Mouse (Mus musculus) CH12F3 (cell line): ENCODE measurements around the gene Ip6k1.

ENCODE experiments used
- in situ Hi-C: fragments of 300-500 bp; cut with MboI; formaldehyde crosslinking; loops from 2 replicates; pipeline ENCODE4 v1.14.3; 2020; ENCODE audit warnings: low sequenced_read_pairs

Gene Ip6k1

DNA sequence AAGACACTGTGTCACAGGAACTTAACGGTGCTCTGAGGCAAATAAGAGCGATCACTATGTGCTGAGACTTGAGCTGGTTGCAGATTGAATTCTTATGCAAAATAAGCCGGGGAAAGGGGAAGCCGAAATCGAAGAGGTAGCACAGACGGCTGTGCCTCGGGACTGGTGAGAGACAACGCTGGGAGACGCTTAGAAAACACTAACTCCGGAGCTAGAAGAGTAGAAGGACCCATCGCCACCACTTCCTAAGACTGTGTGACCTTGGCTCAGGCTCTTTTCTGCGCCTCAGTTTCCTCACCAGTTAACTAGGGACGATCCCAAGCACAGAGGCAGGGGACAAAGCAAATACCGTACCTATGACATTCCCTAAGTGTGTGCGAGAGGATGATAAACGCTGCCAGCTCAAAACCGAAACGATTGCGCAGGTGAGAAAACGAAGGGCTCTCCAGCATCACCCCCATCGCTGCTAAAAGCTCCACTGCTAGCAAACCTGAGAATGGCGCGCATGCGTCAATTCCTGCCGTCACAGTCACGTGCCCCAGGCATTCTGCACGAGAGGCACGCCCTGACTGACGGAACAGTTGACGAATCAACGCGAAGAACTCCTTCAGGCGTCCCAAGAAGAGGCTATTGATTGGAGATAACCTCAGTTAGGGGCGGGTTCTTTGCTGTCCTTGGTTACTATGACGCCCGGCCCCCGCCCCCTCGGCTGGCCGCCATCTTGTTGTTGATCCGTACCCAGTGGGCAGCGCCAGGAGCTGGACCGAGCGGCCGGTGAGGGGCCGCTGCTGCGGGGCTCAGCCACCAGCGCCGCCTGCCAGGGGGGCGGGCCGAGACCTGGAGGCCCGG is at the start of gene Ip6k1:
Gene Ip6k1 (plus strand): TSS at position 580 of the 849 bp plus-strand sequence.
- in situ Hi-C loops, result no loop called here

DNA sequence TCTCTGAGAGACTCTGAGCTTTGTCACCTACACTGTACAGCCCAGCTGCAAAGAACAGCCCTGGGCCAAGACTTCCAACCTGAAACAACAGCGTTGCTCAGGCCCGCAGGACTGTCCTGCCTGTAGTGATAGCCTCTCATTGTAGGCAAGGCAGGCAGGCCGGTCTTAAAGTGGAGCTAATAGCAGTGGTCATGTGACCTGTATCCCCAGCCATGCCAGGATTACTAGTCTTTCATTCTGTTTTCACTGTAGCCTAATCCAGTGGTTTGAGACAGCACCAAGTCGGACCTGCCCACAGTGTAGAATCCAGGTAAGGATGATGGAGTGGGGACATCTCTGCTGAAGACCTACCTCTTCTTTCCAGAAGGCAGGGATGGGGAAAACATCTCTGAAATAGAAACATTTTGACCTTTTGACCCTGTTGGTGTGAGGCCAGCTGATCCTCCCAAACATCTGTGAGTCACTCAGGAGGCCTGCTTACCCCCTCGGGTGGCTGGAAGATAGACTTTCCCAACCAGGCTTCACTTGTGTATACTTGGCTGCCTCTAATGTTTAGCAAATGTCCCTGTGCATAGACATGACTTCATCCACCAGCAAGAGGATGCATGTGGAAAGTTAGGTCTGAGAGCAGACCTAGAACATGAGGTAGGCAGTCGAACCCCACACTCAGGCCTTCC is 46.5 kb upstream of the Ip6k1 start:
- in situ Hi-C loops, result no loop called here

DNA sequence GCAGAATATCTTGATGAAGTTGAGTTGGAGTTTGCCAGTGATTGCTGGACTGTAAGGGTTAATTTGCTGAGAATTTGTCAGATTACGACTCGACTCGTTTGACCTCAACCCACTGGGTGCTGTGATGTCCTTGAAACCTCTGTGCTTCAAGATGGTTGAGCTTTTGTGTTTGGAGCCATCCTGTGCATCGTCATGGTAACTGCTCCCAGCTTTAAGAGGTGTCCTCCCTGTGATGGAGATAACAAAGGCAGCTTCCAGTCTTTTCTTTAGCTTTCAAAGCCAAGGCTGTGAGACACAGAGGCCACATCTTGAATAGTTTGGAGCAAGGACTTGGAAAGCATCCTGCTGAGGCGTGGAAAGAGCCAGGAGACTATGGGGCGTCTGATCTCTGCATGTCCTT is 45.2 kb upstream of the Ip6k1 start:
- in situ Hi-C loops, result no loop called here

DNA sequence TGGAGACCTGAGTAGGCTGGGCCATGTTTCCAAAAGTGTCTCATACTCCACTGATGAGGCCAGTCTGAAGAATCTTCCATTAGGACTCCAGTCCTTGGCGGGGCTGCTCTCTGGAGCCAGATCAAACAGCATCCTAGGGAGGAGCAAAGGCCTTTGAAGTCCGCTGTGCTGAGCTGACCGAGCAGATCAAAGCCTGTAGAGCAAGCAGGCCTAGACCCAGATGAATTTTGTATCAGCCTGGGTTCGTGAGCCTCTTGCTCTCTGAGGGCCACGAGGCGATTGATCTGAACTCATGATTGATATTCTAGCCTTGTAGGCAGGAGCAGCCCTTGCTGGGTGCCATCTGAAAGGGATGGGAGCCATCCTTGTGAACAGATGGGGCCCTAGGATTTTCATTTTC is 42.4 kb upstream of the Ip6k1 start:
- in situ Hi-C loops, result no loop called here

DNA sequence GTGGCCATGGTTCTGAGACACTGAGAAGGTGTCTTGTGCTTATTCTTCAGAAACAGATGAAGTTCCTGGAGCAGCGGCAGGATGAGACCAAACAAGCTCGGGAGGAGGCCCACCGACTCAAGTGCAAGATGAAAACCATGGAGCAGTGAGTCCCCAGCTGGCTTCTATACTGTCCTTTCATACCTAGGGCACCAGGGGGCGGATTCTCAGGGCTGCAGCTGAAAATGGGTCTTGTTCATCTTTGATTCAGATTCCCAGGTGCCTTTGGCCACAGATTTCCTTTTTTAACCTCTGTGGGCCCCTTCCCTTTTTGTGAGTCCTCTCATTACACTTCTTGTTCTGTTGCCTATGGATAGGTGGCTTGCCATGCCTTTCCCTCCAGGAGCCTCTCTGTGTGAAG is 41.4 kb upstream of the Ip6k1 start:
- in situ Hi-C loops, result no loop called here

DNA sequence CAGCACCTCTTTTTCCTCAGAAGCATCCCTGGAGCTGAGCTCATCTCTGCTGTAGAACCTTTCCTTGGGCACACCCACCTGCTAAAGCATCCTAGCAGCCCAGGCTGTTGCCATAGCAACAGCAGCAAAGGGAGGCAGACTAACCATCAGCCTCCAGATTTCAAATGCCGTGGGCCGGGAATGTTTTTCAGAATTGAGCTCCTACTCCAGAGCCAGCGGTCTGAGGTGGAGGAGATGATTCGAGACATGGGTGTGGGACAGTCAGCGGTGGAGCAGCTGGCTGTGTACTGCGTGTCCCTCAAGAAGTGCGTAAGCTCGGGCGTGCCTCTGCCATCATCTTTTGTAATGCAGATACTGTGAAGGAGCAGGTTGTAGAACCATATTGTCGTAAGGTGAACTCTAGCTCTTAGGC is 40.9 kb upstream of the Ip6k1 start:
- in situ Hi-C loops, result no loop called here

DNA sequence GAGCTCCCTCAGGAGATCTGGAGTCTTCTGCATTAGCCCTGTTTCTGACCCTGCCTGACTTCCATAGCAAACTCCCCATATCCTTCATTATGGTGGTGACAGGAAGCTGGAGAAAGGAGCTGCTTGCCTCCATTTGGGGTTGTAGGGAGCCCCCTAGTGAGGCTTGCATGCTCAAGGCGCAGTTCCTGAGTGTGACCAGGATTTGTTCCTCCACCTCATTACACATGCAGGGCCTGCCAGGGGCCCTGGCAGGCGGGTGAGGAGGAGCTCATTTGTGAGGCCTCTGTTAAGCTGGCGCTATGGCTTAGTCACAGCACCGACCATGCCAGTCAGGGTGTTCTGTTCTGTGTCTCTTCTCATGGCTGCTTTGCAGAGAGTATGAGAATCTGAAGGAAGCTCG is 40.4 kb upstream of the Ip6k1 start:
- in situ Hi-C loops, result no loop called here

DNA sequence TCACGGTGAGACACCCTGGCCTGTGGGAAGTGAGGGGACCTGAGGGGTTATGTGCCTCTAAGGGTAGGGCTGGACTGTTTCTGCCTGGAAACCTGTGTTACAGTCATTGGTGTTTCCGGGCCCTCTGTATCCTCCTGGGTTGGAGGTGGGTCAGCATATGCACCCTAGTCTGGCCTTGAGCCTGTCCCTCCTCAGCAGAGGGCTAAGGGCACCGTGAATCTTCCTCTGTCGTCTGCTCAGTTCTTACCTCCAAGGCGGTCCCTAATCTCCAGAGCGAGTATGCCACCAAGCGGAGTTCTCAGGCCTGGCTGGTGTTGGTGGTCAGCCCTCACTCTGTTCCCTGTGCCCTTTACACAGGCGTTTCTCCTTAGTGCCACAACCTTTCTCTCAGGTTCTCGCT is 39.4 kb upstream of the Ip6k1 start:
- in situ Hi-C loops, result no loop called here

DNA sequence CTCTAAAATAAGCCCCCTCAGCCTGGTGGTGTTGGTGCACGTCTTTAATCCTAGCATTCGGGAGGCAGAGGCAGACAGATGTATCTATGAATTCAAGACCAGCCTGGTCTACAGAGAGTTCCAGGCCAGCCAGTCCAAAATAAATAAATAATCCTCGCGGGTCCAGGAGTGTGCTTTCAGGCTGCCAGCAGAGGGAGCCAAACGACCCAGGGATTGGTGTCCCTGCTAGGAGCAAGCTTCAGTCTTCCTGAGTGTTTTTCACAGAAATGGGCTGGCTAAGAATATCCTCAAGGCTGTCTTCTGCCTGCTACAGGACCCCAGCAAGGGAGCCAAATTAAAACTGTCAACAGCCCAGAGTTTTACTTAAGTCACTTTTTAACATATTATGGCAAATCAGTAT is 38.6 kb upstream of the Ip6k1 start:
- in situ Hi-C loops, result no loop called here

DNA sequence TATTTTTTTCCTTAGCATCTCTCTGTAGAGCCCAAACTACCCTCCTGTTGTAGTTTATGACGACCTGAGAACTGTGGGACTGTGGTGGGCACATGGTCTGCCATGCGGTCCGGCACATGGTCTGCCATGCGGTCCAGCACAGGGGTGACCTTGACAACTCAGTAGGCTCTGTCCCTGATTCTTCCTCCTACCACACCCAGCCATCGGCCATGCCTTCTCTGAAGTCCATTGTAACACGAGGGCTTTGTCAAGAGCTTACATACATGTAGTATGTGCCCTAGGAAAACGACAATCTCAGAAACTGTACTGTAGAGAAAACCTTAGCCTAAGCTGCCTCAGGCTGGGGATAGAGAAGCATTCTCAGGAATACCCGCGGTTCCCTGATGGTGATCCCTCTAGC is 37.6 kb upstream of the Ip6k1 start:
- in situ Hi-C loops, result no loop called here

DNA sequence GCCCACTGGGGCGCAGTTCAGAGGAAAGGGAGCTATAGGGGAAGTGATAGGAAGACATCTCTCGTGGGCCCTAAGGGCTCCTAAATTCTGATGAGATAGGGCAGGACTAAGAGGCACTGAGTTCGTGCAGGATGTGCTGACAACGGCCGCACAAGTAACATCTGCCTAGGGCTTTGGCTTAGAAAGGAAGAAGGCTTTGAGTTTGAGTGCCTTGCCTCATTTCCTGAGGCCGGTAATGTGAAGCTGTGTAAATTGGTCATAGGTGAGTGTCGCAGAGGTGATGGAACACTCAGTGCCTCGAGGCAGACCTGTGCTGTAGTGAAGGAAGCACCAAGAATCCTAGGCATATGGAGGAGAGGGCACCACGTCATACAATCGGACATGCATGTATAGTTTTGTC is 35.6 kb upstream of the Ip6k1 start:
- in situ Hi-C loops, result no loop called here

DNA sequence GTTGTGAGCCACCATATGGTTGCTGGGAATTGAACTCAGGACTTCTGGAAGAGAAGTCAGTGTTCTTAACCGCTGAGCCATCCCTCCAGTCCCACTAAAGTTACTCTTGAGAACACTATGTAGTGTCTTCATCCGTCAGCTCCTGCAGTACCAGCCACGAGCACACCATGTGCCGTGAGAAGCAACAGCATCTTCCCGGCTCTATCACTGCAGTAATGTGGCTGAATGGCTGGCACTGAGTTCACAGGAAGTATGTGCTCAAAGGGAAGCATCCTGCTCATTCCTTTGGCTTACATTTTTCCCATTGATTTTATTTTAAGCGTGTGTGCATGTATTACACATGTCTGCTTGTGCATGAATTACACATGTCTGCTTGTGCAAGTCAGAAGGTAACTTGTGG is 34.9 kb upstream of the Ip6k1 start:
- in situ Hi-C loops, result no loop called here

DNA sequence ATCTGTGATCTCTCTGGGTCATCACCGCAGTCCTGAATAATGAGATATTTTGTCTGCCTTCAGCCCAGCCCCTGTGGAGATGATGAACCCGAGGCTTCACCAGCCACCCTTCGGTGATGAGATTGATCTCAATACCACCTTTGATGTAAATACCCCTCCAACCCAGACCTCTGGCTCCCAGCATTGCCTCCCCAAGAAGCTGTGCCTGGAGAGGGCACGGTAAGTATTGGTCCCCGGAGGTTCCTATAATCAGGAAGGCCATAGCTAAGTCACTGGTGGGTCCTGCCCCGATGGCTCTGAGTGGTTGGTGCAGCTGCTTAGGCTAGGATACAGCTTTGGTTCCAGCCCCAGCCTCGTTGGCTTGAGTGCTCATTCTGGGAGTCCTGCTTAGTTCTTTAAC is 33.8 kb upstream of the Ip6k1 start:
- in situ Hi-C loops, result no loop called here

DNA sequence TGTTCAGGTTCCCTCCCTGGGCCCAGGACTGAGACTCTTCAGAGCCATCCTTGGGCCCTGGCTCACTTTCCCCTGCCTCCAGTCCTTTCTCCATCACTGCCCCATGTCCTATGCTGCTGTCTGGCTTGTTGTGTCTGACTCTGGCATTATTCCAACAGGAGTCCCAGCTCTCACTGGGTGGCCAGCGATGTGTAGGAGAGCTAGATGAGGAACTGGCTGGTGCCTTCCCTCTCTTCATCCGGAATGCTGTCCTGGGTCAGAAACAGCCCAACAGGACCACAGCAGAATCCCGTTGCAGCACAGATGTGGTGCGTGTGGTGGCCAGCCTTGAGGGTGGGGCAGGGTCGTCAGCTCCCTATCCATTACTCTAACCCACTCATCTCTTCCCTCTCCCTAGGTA is 32.0 kb upstream of the Ip6k1 start:
- in situ Hi-C loops, result no loop called here

DNA sequence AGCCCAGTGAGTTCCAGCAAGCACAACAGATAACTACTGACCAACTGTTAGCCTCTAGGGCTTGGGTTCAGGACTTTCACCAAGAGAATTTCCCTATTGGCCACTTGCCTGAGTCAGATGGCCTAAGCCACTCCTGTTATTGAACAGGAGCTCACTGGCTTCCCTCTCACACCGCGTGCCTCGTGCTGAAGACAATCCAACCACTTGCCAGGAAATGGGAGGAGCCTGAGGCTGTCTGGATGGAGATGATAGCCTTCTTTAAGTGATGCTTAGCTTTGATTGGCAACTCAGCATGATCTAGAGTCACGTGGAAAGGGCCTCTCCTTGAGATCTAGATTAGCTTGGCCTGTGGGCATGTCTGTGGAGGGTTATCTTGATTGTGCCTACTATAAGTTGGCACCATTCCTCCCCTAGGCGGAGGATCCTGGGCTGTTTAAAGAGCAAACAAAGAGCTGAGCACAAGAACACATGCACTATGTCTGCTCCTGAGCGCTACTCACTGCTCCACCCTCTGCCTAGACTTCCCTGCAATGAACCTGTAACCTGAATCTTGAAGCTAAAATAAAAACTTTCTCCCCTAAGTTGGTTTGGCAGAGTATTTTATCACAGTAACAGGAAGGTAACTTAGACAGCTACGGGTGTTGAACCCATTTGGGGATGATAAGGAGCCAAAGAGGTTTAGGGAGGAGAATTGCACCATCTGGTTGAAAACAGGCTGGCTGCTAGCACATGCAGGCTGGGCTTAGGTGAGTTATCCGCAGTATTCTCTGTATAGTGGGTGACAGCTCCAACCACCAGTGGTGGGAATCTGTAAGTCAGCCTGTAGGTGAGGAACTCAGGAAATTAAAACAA is 30.4 kb upstream of the Ip6k1 start:
- in situ Hi-C loops, result no loop called here

DNA sequence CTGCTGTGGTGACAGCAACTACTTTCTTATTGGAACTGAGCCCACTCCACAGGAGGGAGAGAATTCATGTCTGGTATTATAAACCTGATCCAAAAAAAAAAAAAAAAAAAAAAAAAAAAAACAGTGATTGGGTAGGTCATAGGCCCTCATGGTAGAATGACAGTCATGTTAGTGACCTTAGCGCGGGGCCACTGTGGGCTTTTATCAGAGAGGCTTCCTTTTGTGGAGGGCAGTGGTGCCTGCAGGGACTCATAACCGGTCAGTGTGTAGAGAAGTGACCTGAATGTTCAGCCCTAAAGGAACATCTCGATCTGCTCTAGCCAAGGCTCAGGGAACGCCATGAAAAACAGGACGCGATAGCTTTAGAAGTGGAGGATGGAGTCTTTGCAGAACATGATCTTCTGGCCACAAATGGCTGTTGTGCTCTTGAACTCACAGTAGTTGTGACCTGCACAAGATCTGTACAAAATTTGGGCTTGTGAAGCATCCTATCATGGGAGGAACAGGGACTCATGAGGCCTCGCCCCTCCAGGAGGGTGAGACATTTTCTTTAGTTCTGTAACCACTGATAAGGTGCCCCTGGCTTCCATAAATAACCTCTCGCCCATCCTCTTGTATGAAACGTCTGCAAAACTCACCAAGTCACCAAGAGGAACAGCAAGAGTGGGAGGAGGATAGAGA is 27.7 kb upstream of the Ip6k1 start:
- in situ Hi-C loops, result no loop called here

DNA sequence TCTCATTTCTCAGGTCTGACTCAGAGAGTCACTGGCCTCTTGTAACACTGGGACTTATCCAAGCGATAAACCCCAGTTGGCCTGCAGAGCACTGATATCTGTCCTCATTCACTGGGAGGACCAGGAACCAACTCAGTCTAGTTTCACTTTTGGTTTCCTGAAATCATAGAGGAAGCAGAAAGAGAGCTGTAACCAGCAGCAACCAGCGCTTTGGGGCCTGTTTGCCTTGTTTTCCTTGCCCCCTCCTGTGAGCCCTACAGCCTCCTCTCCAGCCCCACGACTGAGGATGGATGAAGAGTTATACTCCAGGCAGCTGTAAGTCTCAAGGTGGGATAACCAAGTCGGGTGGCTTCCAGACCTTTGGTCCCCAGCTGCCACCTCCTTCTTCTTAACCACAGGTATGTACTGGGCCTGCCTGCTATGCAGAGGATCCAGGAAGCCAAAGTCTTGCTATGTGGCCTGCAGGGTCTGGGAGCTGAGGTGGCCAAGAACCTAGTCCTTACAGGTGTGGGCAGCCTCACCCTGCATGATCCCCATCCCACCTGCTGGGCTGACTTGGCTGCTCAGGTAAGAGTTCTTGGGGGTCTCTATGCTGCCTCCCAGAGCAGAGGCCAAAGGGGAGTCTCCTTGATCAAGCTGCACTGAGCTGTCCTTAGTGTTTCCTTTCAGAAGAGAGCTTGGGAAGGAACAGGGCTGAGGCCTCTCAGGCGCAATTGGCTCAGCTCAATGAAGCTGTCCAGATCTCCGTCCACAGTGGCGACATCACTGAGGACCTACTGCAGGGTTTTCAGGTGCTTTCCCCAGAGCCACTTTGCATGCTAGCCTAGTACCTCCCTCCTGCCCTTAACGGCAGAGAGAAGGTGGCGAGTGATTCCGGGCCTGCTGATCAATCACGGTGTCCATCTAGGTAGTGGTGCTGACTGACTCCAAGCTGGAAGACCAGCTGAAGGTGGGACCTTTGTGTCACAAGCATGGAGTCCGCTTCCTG is 26.6 kb upstream of the Ip6k1 start, which contains the start of gene Uba7:
Gene Uba7 (plus strand): TSS at position 107 of the 988 bp plus-strand sequence.
- in situ Hi-C loops, result no loop called here

DNA sequence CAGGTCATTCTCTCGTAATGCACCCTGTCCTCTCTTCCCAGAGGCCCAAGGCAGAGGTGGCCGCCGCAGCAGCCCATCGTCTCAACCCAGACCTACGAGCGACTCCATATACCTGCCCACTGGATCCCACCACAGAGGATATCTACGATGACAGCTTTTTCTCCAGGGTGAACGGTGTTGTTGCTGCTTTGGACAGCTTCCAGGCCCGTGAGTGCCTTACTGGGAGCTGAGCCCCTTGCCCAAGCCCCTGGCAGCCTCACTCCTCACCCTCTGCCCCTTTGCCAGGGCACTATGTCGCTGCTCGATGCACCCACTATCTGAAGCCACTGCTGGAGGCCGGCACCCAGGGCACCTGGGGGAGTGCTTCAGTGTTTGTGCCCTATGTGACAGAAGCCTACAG is 23.5 kb upstream of the Ip6k1 start:
- in situ Hi-C loops, result no loop called here

DNA sequence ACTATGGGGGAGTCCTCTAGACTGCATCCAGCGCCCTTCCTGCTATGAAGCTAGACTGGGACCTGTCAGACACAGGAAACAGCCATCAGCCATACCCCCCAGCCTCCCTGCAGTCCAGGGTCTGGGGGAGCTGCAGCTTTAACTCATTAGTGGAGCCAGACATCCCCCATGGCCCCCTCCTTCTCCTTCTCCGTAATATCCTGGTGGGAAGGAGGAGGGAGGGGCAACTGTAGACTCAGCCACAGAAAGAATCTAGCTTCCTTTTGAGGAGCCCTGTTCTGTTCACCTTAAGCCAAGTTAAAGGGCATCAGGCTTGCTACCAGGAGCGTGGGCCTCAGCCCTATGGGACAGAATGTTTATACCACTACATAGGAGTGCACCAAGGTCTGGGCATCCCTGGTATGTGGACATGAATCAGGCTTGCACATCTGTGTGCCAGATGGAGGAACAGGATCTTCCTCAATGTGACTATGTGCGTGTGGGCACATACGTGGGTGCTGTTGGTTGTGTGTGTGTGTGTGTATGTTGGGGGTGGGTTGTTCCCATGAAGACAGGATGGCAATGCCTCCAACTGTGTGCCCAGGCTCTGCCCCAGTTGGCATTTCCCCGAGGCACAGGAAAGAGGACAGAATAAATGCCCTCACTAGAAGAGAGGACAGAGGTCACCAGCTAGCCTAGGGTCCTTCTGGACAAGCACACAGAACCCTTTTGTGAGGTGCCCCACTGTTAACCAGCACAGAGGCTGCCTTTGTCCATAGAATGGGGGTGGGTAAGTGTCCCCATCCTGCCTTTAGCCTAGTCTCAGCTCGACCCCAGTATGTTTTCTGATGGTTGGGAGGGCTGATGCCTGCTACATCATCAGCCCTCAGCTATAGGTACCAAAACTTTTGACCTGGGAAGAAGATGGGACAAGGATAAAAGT is 20.4 kb upstream of the Ip6k1 start:
- in situ Hi-C loops, result no loop called here
